8 mouse cellular contexts compared by ENCODE assay signal in the genomic region with DNA sequence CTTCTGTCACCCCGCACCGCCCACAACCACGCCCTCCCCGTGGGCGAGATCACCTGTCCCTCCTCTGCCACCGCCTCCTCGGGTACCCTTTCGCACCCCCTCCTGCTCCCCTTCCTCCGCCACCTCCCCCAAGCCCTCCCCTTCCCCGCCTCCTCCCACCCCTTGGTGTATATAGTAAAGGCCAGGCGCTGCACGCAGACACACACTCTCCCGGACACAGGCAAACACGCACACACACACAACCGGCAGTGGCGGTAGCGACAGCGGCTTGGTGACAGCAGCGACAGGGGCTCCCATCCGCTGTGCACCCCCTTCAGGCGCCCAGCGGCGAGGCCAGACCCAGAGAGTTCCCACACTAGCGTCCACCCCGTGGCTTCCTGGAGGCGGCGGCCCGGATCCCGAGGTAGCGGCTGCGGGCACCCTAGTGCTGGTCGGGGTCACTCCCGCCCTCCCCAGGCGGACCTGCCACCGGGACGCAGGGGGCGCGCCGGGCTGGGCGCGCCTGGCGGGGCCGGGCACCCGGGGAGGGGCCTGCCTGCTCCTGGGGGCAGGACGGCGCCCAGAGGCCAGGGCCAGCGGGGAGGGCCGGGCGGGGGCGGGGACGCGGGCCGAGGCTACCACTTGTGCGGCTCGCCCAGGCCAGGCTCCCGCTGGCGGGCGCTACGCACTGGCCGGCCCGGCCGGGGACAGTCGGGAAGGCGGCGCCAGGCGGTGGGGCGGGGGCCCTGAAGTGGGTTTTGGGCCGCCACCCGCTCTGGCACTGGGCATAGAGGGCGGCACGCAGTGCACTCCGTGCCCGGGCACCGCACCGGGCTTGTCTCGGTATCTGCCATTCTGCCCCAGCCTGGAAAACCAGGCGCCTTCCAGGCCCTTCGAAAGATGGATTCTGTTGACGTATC. TPM values are rescaled to one million over a fixed set of nuclear protein-coding genes. Genes with fewer than 3 reads are reported as not detected.
DNase-seq lines count a peak whose midpoint lies in the region; ATAC-seq and TF ChIP-seq lines count a peak whose summit lies in the region.

A gene (plus strand): TSS at position 205 of the 899 bp plus-strand sequence.

- H3K4me1 ChIP-seq in thymus, adult 2 months (replicated peaks; ENCODE audit: control insufficient read depth, insufficient read depth, low read length), result no peaks in the 10 kb centered on the region
- H3K4me1 ChIP-seq in embryonic facial prominence, embryonic 10.5 days, result 0 out of 2 replicates have a peak, but pooled peaks cover 3% of the 10 kb centered on the region
- H3K4me1 ChIP-seq in heart, embryonic 10.5 days, result no peaks in the 10 kb centered on the region
- no peaks in the 10 kb centered on the region for H3K4me1 ChIP-seq in liver, embryonic 15.5 days (replicated peaks)
- H3K4me1 ChIP-seq in neural tube, embryonic 15.5 days, result peaks cover 24% of the 10 kb centered on the region

- no peak for TF ChIP-seq CTCF in thymus, adult 2 months (IDR thresholded peaks at IDR 0.05; ENCODE audit: borderline replicate concordance, control insufficient read depth, extremely low read depth, insufficient read depth, low read length, poor library complexity)

- H3K4me3 ChIP-seq in thymus, adult 2 months (ENCODE audit: control insufficient read depth, insufficient read depth, low read length), result peak within 1 kb of the TSS; percentile 14
- peak within 1 kb of the TSS; percentile 67 for H3K4me3 ChIP-seq in embryonic facial prominence, embryonic 10.5 days
- peak within 1 kb of the TSS; percentile 70 for H3K4me3 ChIP-seq in heart, embryonic 10.5 days
- peak within 1 kb of the TSS; percentile 42 for H3K4me3 ChIP-seq in liver, embryonic 15.5 days (replicated peaks)
- peak within 1 kb of the TSS; percentile 59 for H3K4me3 ChIP-seq in neural tube, embryonic 15.5 days (replicated peaks)

- H3K27me3 ChIP-seq in thymus, adult 2 months (ENCODE audit: control insufficient read depth, insufficient read depth, low read length), result no peaks in the 10 kb centered on the region
- peaks cover 89% of the 10 kb centered on the region for H3K27me3 ChIP-seq in embryonic facial prominence, embryonic 10.5 days (replicated peaks; ENCODE audit: low read depth, poor library complexity, severe bottlenecking)
- H3K27me3 ChIP-seq in heart, embryonic 10.5 days (ENCODE audit: insufficient read depth, poor library complexity, severe bottlenecking), result peaks cover 53% of the 10 kb centered on the region
- H3K27me3 ChIP-seq in liver, embryonic 15.5 days, result peaks cover 43% of the 10 kb centered on the region
- peaks cover 38% of the 10 kb centered on the region; the same call in 1 of the 2 replicates for H3K27me3 ChIP-seq in neural tube, embryonic 15.5 days (replicated peaks)

- no peak for DNase-seq in thymus, adult 2 months
- no peak for DNase-seq in thymus, postnatal 10 days (ENCODE audit: low spot score in 2 of 2)
- peak; percentile 52 for DNase-seq in embryonic facial prominence, embryonic 10.5 days (ENCODE audit: low spot score)
- peak; percentile 77 for DNase-seq in heart, embryonic 10.5 days (ENCODE audit: low spot score)
- DNase-seq in kidney, adult 8-10 months, result peak; percentile 47 to 53
- DNase-seq in adipocyte (ENCODE audit: low spot score), result no peak

- H3K4me2 ChIP-seq in liver, embryonic 15.5 days, result peak within 1 kb of the TSS; percentile 59
- H3K4me2 ChIP-seq in neural tube, embryonic 15.5 days, result peak within 1 kb of the TSS; percentile 59

- peak; percentile 56 for ATAC-seq in liver, embryonic 15.5 days (ENCODE audit: insufficient read depth)
- ATAC-seq in neural tube, embryonic 15.5 days (ENCODE audit: low FRiP score), result peak; percentile 89

- WGBS in thymus, adult 2 months, result 4% methylated on average over 38 of the region's 79 CpGs
- WGBS in embryonic facial prominence, embryonic 10.5 days, result 20% methylated on average over 68 of the region's 79 CpGs
- 16% methylated on average over 64 of the region's 79 CpGs for WGBS in heart, embryonic 10.5 days
- 22% methylated on average over 60 of the region's 79 CpGs for WGBS in liver, embryonic 15.5 days (ENCODE audit: insufficient replicate concordance)
- WGBS in neural tube, embryonic 15.5 days, result 17% methylated on average over 36 of the region's 79 CpGs

- H3K36me3 ChIP-seq in thymus, adult 2 months (ENCODE audit: control insufficient read depth, insufficient read depth, low read length), result no peaks in the 10 kb centered on the region
- no peaks in the 10 kb centered on the region for H3K36me3 ChIP-seq in embryonic facial prominence, embryonic 10.5 days (replicated peaks)
- no peaks in the 10 kb centered on the region for H3K36me3 ChIP-seq in heart, embryonic 10.5 days
- H3K36me3 ChIP-seq in liver, embryonic 15.5 days (replicated peaks), result no peaks in the 10 kb centered on the region
- no peaks in the 10 kb centered on the region for H3K36me3 ChIP-seq in neural tube, embryonic 15.5 days

- TF ChIP-seq POLR2A in thymus, adult 2 months (IDR thresholded peaks at IDR 0.05; ENCODE audit: control insufficient read depth, extremely low read depth, insufficient read depth, low read length, poor library complexity), result no peak

- no peaks in the 10 kb centered on the region for H3K9me3 ChIP-seq in embryonic facial prominence, embryonic 10.5 days
- no peaks in the 10 kb centered on the region for H3K9me3 ChIP-seq in heart, embryonic 10.5 days
- H3K9me3 ChIP-seq in liver, embryonic 15.5 days (replicated peaks), result no peaks in the 10 kb centered on the region
- H3K9me3 ChIP-seq in neural tube, embryonic 15.5 days (replicated peaks), result no peaks in the 10 kb centered on the region

- H3K9ac ChIP-seq in liver, embryonic 15.5 days, result no peak within 1 kb of the TSS
- peak within 1 kb of the TSS; percentile 73 for H3K9ac ChIP-seq in neural tube, embryonic 15.5 days (replicated peaks)

- no peak within 1 kb of the TSS for H3K27ac ChIP-seq in thymus, adult 2 months (ENCODE audit: control insufficient read depth, insufficient read depth, low read length)
- peak within 1 kb of the TSS; percentile 57; the same call in 1 of the 2 replicates for H3K27ac ChIP-seq in embryonic facial prominence, embryonic 10.5 days (replicated peaks)
- H3K27ac ChIP-seq in heart, embryonic 10.5 days, result peak within 1 kb of the TSS; percentile 52
- H3K27ac ChIP-seq in liver, embryonic 15.5 days (replicated peaks), result no peak within 1 kb of the TSS
- peak within 1 kb of the TSS; percentile 87 for H3K27ac ChIP-seq in neural tube, embryonic 15.5 days (replicated peaks)

RNA-seq across cellular contexts. Expression of the gene that starts here (rescaled TPM):
- 1.5 and 3.8 TPM in 2 replicates for polyA plus RNA-seq in thymus, adult 2 months (2012; rRNA removed)
- polyA plus RNA-seq in embryonic facial prominence, embryonic 10.5 days (2016; fragmentation: Nextera tagmentation; extraction: Ambion mirVana), result 1.6 and 2.3 TPM in 2 replicates
- 2.8 and 3.3 TPM in 2 replicates for polyA plus RNA-seq in heart, embryonic 10.5 days (2016; fragmentation: Nextera tagmentation; extraction: Ambion mirVana)
- polyA plus RNA-seq in liver, embryonic 15.5 days (2015; fragmentation: Nextera tagmentation; extraction: Ambion mirVana), result 0.51 and 0.58 TPM in 2 replicates
- 15.8 and 18.6 TPM in 2 replicates for polyA plus RNA-seq in neural tube, embryonic 15.5 days (2015; fragmentation: Nextera tagmentation; extraction: Ambion mirVana)

Comparison
In these comparisons a context has a peak if more than half of its experiments do, and no peak if none do; other contexts are left out.
1. Peak in ATAC-seq, H3K4me3 ChIP-seq and H3K4me2 ChIP-seq in liver, embryonic 15.5 days; RNA of the gene not detected or under 1 TPM.
2. DNase-seq: peak in embryonic facial prominence, embryonic 10.5 days (single experiment), heart, embryonic 10.5 days (single experiment) and kidney, adult 8-10 months (2 of 2); none in thymus, adult 2 months (single experiment), thymus, postnatal 10 days (0 of 2) and adipocyte (single experiment).
3. H3K27ac ChIP-seq: peak in embryonic facial prominence, embryonic 10.5 days (single experiment), heart, embryonic 10.5 days (single experiment) and neural tube, embryonic 15.5 days (single experiment); none in thymus, adult 2 months (single experiment) and liver, embryonic 15.5 days (single experiment).
4. H3K4me3 ChIP-seq: peak in every context shown above with its lines; median percentile 70 in heart, embryonic 10.5 days; 67 in embryonic facial prominence, embryonic 10.5 days; 59 in neural tube, embryonic 15.5 days; 42 in liver, embryonic 15.5 days; 14 in thymus, adult 2 months.